Mouse (Mus musculus) ES-E14 (cell line): ENCODE measurements around the gene Col4a1.

Experiments used
- HCFC1 ChIP-seq: IDR thresholded peaks from 2 replicates; pipeline ENCODE4 v1.6.1; 2012; ENCODE audit warnings: low read length, inconsistent platforms, borderline replicate concordance; ENCODE audit not compliant: insufficient read depth
- ZNF384 ChIP-seq: IDR thresholded peaks from 2 replicates; pipeline ENCODE4 v1.6.1; 2012; ENCODE audit warnings: low read depth, low read length, inconsistent platforms

DNA sequence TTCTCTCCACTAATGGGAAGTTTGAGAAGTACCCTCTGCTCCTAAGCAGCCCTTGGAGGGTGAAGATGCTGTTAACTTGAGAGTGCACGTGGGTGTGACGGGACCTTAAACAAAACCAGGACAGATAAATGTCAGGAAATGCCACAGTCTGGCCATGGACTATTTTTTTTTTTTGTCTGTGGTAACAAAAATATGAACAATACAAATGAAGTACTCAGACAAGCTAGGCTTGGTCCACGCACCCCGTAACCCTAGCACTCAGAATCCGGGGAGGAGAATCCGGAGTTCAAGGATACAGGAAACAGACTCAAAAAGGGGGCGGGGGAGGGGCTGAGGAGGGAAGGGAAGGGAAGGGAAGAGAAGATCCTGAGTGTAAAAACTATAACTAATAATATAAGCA is 56.9 kb downstream of the Col4a1 start:
- no peak for TF ChIP-seq HCFC1
- no peak for TF ChIP-seq ZNF384
